Mouse (Mus musculus) small intestine, adult 2 months (tissue): ENCODE data around the gene Scn4a.

Source experiments
- CTCF ChIP-seq: fragments of 200-500 bp; IDR thresholded peaks from 2 replicates; pipeline ENCODE4 v1.5.1; 2012; ENCODE audit warnings: low read depth, mild to moderate bottlenecking, control low read depth, inconsistent platforms, low read length, moderate library complexity, mixed read lengths; ENCODE audit not compliant: insufficient replicate concordance, insufficient read length; ENCODE audit errors: extremely low read depth
- POLR2A ChIP-seq: fragments of 200-500 bp; IDR thresholded peaks from 2 replicates; pipeline ENCODE4 v1.6.1; 2012; ENCODE audit warnings: low read depth, mild to moderate bottlenecking, control low read depth, inconsistent platforms, low read length, moderate library complexity

- TF ChIP-seq CTCF (no peak), POLR2A (no peak)
Measured at GRCm38 (mm10) chr11:106383051-106383790, 30.1 kb upstream of the Scn4a start.
